Mouse (Mus musculus) layer of hippocampus, postnatal 10 days (tissue): ENCODE data around the gene Pibf1. TPM values are rescaled to one million over a fixed set of nuclear protein-coding genes. Genes with fewer than 3 reads are reported as not detected.

ENCODE experiments used
- total RNA-seq, 2 experiments: library from RNA; stranded (reverse); gene quantifications; 2 replicates each; pipeline ENCODE4 v1.2.3; 2021

The Pibf1 gene
- total RNA-seq, 2 experiments from 2014 or later: 12.7 to 15.4 TPM

Other genes with a start within 250 kb of the Pibf1 start
- gene Rpl36a-ps1, start 105.1 kb upstream of the Pibf1 start, total RNA-seq: 1 to 10 TPM; 1.0 to 4.2 TPM
- gene Mzt1, start 53.3 kb upstream of the Pibf1 start, total RNA-seq: 10 to 100 TPM; 50.2 to 51.7 TPM
- 1 to 10 TPM; 4.0 to 5.0 TPM for gene Bora, start 53.2 kb upstream of the Pibf1 start, total RNA-seq
- 10 to 100 TPM; 28.1 to 29.5 TPM for gene Dis3, start 346 bp downstream of the Pibf1 start, total RNA-seq
- 1 to 10 TPM; 8.1 to 8.5 TPM for gene Klf5, start 199.3 kb downstream of the Pibf1 start, total RNA-seq